Mouse (Mus musculus): ENCODE data around the gene Bsn. TPM values are rescaled to one million over a fixed set of nuclear protein-coding genes. Genes with fewer than 3 reads are reported as not detected.

The Bsn gene
- polyA plus RNA-seq, 1 experiment from 2014 or later = 1.3 TPM

- peak overlapping the region; percentile 58 for H3K27ac ChIP-seq (replicated peaks)
- no peak for ATAC-seq (ENCODE audit: insufficient number of reproducible peaks, low FRiP score, low TSS enrichment, low read depth)
- H3K4me2 ChIP-seq (replicated peaks) = no peak overlapping the region
- peaks cover 23% of the 10 kb centered on the region for H3K36me3 ChIP-seq
- H3K4me3 ChIP-seq (replicated peaks) = no peak overlapping the region
- H3K27me3 ChIP-seq = no peaks in the 10 kb centered on the region
- no peaks in the 10 kb centered on the region for H3K9me3 ChIP-seq (replicated peaks)
- peaks cover 14% of the 10 kb centered on the region for H3K4me1 ChIP-seq
- 64% methylated on average over 12 of the region's 12 CpGs for WGBS
- H3K9ac ChIP-seq = no peak overlapping the region
Measured at GRCm38 (mm10) chr9:108219766-108220379, 29.7 kb upstream of the Bsn start.

- no peaks in the 10 kb centered on the region for H3K9me3 ChIP-seq (replicated peaks)
- no peak overlapping the region for H3K4me2 ChIP-seq (replicated peaks)
- no peaks in the 10 kb centered on the region for H3K27me3 ChIP-seq
- WGBS = 58% methylated on average over 11 of the region's 11 CpGs
- H3K4me3 ChIP-seq (replicated peaks) = no peak overlapping the region
- no peak overlapping the region for H3K9ac ChIP-seq
- H3K36me3 ChIP-seq = peaks cover 23% of the 10 kb centered on the region
- no peak overlapping the region for H3K27ac ChIP-seq (replicated peaks)
- ATAC-seq (ENCODE audit: insufficient number of reproducible peaks, low FRiP score, low TSS enrichment, low read depth) = no peak
- H3K4me1 ChIP-seq = peaks cover 20% of the 10 kb centered on the region
Measured at GRCm38 (mm10) chr9:108217936-108218543, 27.9 kb upstream of the Bsn start.

GRCm38 (mm10) chr9:108217406-108217805 lies 27.2 kb upstream of the Bsn start:
- no peak for ATAC-seq (ENCODE audit: insufficient number of reproducible peaks, low FRiP score, low TSS enrichment, low read depth)
- Histone ChIP-seq H3K9me3 (replicated peaks) (no peaks in the 10 kb centered on the region), H3K27me3 (no peaks in the 10 kb centered on the region), H3K4me1 (peaks cover 21% of the 10 kb centered on the region), H3K4me2 (replicated peaks) (no peak overlapping the region), H3K27ac (replicated peaks) (no peak overlapping the region), H3K4me3 (replicated peaks) (no peak overlapping the region), H3K36me3 (peaks cover 23% of the 10 kb centered on the region), H3K9ac (no peak overlapping the region)
- WGBS = 93% methylated on average over 3 of the region's 3 CpGs

- Histone ChIP-seq H3K36me3 (peaks cover 41% of the 10 kb centered on the region), H3K4me2 (replicated peaks) (no peak overlapping the region), H3K27me3 (no peaks in the 10 kb centered on the region), H3K4me1 (0 out of 2 replicates have a peak, but pooled peaks cover 7% of the 10 kb centered on the region), H3K9me3 (replicated peaks) (no peaks in the 10 kb centered on the region), H3K27ac (replicated peaks) (peak overlapping the region; percentile 56; the same call in 1 of the 2 replicates), H3K4me3 (replicated peaks) (no peak overlapping the region), H3K9ac (no peak overlapping the region)
- 38% methylated on average over 7 of the region's 7 CpGs for WGBS
- no peak for ATAC-seq (ENCODE audit: insufficient number of reproducible peaks, low FRiP score, low TSS enrichment, low read depth)
Measured at GRCm38 (mm10) chr9:108213105-108213504, 22.9 kb upstream of the Bsn start.

- Histone ChIP-seq H3K4me2 (replicated peaks) (no peak overlapping the region), H3K9ac (no peak overlapping the region), H3K4me1 (0 out of 2 replicates have a peak, but pooled peaks cover 7% of the 10 kb centered on the region), H3K9me3 (replicated peaks) (no peaks in the 10 kb centered on the region), H3K36me3 (peaks cover 41% of the 10 kb centered on the region), H3K27ac (replicated peaks) (no peak overlapping the region; the same call in 1 of the 2 replicates), H3K4me3 (replicated peaks) (no peak overlapping the region), H3K27me3 (no peaks in the 10 kb centered on the region)
- no peak for ATAC-seq (ENCODE audit: insufficient number of reproducible peaks, low FRiP score, low TSS enrichment, low read depth)
- WGBS = 82% methylated on average over 2 of the region's 2 CpGs
Measured at GRCm38 (mm10) chr9:108212426-108212825, 22.2 kb upstream of the Bsn start.

- H3K4me3 ChIP-seq (replicated peaks) = no peak overlapping the region
- H3K4me2 ChIP-seq (replicated peaks) = no peak overlapping the region
- ATAC-seq (ENCODE audit: insufficient number of reproducible peaks, low FRiP score, low TSS enrichment, low read depth) = no peak
- H3K9ac ChIP-seq = no peak overlapping the region
- 82% methylated on average over 3 of the region's 3 CpGs for WGBS
- H3K36me3 ChIP-seq = peaks cover 35% of the 10 kb centered on the region
- H3K27me3 ChIP-seq = no peaks in the 10 kb centered on the region
- no peaks in the 10 kb centered on the region for H3K9me3 ChIP-seq (replicated peaks)
- no peak overlapping the region for H3K27ac ChIP-seq (replicated peaks)
- H3K4me1 ChIP-seq = peaks cover 9% of the 10 kb centered on the region
Measured at GRCm38 (mm10) chr9:108205571-108205901, 15.4 kb upstream of the Bsn start.

- Histone ChIP-seq H3K27ac (replicated peaks) (no peak overlapping the region), H3K9me3 (replicated peaks) (no peaks in the 10 kb centered on the region), H3K9ac (no peak overlapping the region), H3K4me1 (peaks cover 13% of the 10 kb centered on the region), H3K36me3 (peaks cover 35% of the 10 kb centered on the region), H3K27me3 (no peaks in the 10 kb centered on the region), H3K4me3 (replicated peaks) (no peak overlapping the region), H3K4me2 (replicated peaks) (no peak overlapping the region)
- WGBS = 77% methylated on average over 8 of the region's 8 CpGs
- no peak for ATAC-seq (ENCODE audit: insufficient number of reproducible peaks, low FRiP score, low TSS enrichment, low read depth)
Measured at GRCm38 (mm10) chr9:108204884-108205570, 14.8 kb upstream of the Bsn start.

GRCm38 (mm10) chr9:108203015-108203414 lies 12.8 kb upstream of the Bsn start:
- peaks cover 15% of the 10 kb centered on the region for H3K36me3 ChIP-seq
- no peak for ATAC-seq (ENCODE audit: insufficient number of reproducible peaks, low FRiP score, low TSS enrichment, low read depth)
- H3K4me3 ChIP-seq (replicated peaks) = no peak overlapping the region
- no peak overlapping the region for H3K9ac ChIP-seq
- H3K27me3 ChIP-seq = no peaks in the 10 kb centered on the region
- no peaks in the 10 kb centered on the region for H3K9me3 ChIP-seq (replicated peaks)
- H3K4me1 ChIP-seq = peaks cover 13% of the 10 kb centered on the region
- WGBS = 34% methylated on average over 13 of the region's 13 CpGs
- H3K27ac ChIP-seq (replicated peaks) = no peak overlapping the region
- H3K4me2 ChIP-seq (replicated peaks) = no peak overlapping the region

GRCm38 (mm10) chr9:108202169-108202568 lies 12.0 kb upstream of the Bsn start:
- WGBS = 94% methylated on average over 2 of the region's 2 CpGs
- Histone ChIP-seq H3K27me3 (no peaks in the 10 kb centered on the region), H3K27ac (replicated peaks) (no peak overlapping the region), H3K4me1 (peaks cover 19% of the 10 kb centered on the region), H3K9me3 (replicated peaks) (no peaks in the 10 kb centered on the region), H3K36me3 (peaks cover 7% of the 10 kb centered on the region), H3K4me2 (replicated peaks) (no peak overlapping the region), H3K4me3 (replicated peaks) (no peak overlapping the region), H3K9ac (no peak overlapping the region)
- ATAC-seq (ENCODE audit: insufficient number of reproducible peaks, low FRiP score, low TSS enrichment, low read depth) = no peak

- H3K9ac ChIP-seq = no peak overlapping the region
- no peaks in the 10 kb centered on the region for H3K27me3 ChIP-seq
- WGBS = under 1% methylated on average over 13 of the region's 13 CpGs
- H3K4me2 ChIP-seq (replicated peaks) = peak overlapping the region; percentile 51
- peak overlapping the region; percentile 24 for H3K4me3 ChIP-seq (replicated peaks)
- no peaks in the 10 kb centered on the region for H3K9me3 ChIP-seq (replicated peaks)
- H3K36me3 ChIP-seq = peaks cover 1% of the 10 kb centered on the region; the same call in 1 of the 2 replicates
- peak overlapping the region; percentile 39; the same call in 1 of the 2 replicates for H3K27ac ChIP-seq (replicated peaks)
- ATAC-seq (ENCODE audit: insufficient number of reproducible peaks, low FRiP score, low TSS enrichment, low read depth) = peak; percentile 91
- H3K4me1 ChIP-seq = peaks cover 26% of the 10 kb centered on the region
Measured at GRCm38 (mm10) chr9:108201160-108201559, 11.0 kb upstream of the Bsn start.

GRCm38 (mm10) chr9:108198621-108199020 lies 8.4 kb upstream of the Bsn start:
- Histone ChIP-seq H3K4me1 (peaks cover 26% of the 10 kb centered on the region), H3K36me3 (no peaks in the 10 kb centered on the region), H3K27me3 (no peaks in the 10 kb centered on the region), H3K9me3 (replicated peaks) (no peaks in the 10 kb centered on the region), H3K4me2 (replicated peaks) (no peak overlapping the region), H3K9ac (no peak overlapping the region), H3K27ac (replicated peaks) (no peak overlapping the region), H3K4me3 (replicated peaks) (no peak overlapping the region)
- WGBS = 34% methylated on average over 4 of the region's 4 CpGs
- no peak for ATAC-seq (ENCODE audit: insufficient number of reproducible peaks, low FRiP score, low TSS enrichment, low read depth)

Data from embryonic facial prominence, embryonic 15.5 days (tissue).